Mouse (Mus musculus) embryonic facial prominence, embryonic 12.5 days (tissue): ENCODE results near the gene Pon3. TPM values are rescaled to one million over a fixed set of nuclear protein-coding genes. Genes with fewer than 3 reads are reported as not detected.

Experiments used
- ATAC-seq: fragments of 200-750 bp; cut with Nextera tagmentation; 2 replicates; pipeline ENCODE4 v1.8.0; 2017; ENCODE audit not compliant: insufficient number of reproducible peaks, insufficient read depth, low FRiP score, low TSS enrichment
- H3K27ac ChIP-seq: fragments of 300-500 bp; sonication (generic); 2 replicates; pipeline ENCODE4 v1.5.1; 2016; ENCODE audit warnings: mild to moderate bottlenecking
- H3K27me3 ChIP-seq: fragments of 300-500 bp; sonication (generic); 2 replicates; pipeline ENCODE4 v1.6.1; 2016; ENCODE audit warnings: mild to moderate bottlenecking, moderate library complexity
- H3K36me3 ChIP-seq: fragments of 300-500 bp; sonication (generic); 2 replicates; pipeline ENCODE4 v1.6.1; 2016; ENCODE audit warnings: mild to moderate bottlenecking
- H3K4me1 ChIP-seq: fragments of 300-500 bp; sonication (generic); 2 replicates; pipeline ENCODE4 v1.6.1; 2016
- H3K4me2 ChIP-seq: fragments of 300-500 bp; sonication (generic); replicated peaks from 2 replicates; pipeline ENCODE4 v1.6.1; 2016; ENCODE audit warnings: mild to moderate bottlenecking, moderate library complexity
- H3K4me3 ChIP-seq: fragments of 300-500 bp; sonication (generic); 2 replicates; pipeline ENCODE4 v1.5.1; 2016; ENCODE audit warnings: mild to moderate bottlenecking
- H3K9ac ChIP-seq: fragments of 300-500 bp; sonication (generic); 2 replicates; pipeline ENCODE4 v1.6.1; 2016; ENCODE audit warnings: mild to moderate bottlenecking, moderate library complexity
- H3K9me3 ChIP-seq: fragments of 300-500 bp; sonication (generic); 2 replicates; pipeline ENCODE4 v1.6.1; 2016; ENCODE audit warnings: mild to moderate bottlenecking, moderate library complexity
- WGBS: fragments of 180-500 bp; shearing (Covaris S2); methylation state at CpG from one replicate; pipeline ENCODE4 v1.1.7; 2016; 5-methylcytosine and 5-hydroxymethylcytosine counted together
- polyA plus RNA-seq: library from polyadenylated mRNA; unstranded; fragments of >200 nt; fragmentation: Nextera tagmentation; extraction: Ambion mirVana; gene quantifications from 2 replicates; pipeline ENCODE4 v1.2.1, GENCODE M21; 2016

The Pon3 gene
- polyA plus RNA-seq, 1 experiment from 2014 or later, result 6.6 TPM

GRCm38 (mm10) chr6:5198590-5198989 is 57.5 kb downstream of the Pon3 start:
- no peak for ATAC-seq
- no peaks in the 10 kb centered on the region for H3K36me3 ChIP-seq
- no peaks in the 10 kb centered on the region for H3K4me1 ChIP-seq
- 93% methylated on average over 5 of the region's 5 CpGs for WGBS
- no peaks in the 10 kb centered on the region for H3K9me3 ChIP-seq
- H3K4me2 ChIP-seq, result no peak overlapping the region
- H3K27ac ChIP-seq, result no peak overlapping the region
- H3K9ac ChIP-seq, result no peak overlapping the region
- no peak overlapping the region for H3K4me3 ChIP-seq
- no peaks in the 10 kb centered on the region for H3K27me3 ChIP-seq

GRCm38 (mm10) chr6:5193693-5194092 is 62.4 kb downstream of the Pon3 start, which contains the start of gene Pon1:
TSS of gene Pon1 (minus strand) at chr6:5193946.
- no peaks in the 10 kb centered on the region for H3K9me3 ChIP-seq
- H3K4me3 ChIP-seq, result no peak within 1 kb of the TSS
- H3K27ac ChIP-seq, result no peak within 1 kb of the TSS
- WGBS, result 34% methylated on average over 5 of the region's 5 CpGs
- no peak for ATAC-seq
- H3K4me1 ChIP-seq, result no peaks in the 10 kb centered on the region
- H3K27me3 ChIP-seq, result no peaks in the 10 kb centered on the region
- no peaks in the 10 kb centered on the region for H3K36me3 ChIP-seq
- H3K4me2 ChIP-seq, result no peak within 1 kb of the TSS
- no peak within 1 kb of the TSS for H3K9ac ChIP-seq

DNA sequence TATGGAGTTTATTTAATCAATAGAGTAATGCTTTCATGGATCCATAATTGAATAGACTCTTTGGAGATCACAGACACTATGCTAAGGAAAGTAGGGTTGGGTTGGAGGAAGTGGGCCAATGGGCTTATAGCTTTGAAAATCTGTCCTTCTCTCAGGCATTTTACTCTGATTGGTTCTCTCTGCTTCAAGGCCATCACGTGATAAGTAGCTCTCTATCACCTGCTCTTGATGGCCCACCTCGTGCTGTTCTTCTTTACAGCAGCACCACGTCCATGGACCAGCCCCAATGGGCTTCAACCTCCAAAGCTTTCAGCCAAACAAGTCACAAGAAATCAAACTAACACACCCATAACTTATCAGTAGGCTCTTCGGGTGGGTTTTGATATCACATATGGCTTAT is 65.3 kb downstream of the Pon3 start:
- ATAC-seq, result no peak
- H3K4me2 ChIP-seq, result no peak overlapping the region

DNA sequence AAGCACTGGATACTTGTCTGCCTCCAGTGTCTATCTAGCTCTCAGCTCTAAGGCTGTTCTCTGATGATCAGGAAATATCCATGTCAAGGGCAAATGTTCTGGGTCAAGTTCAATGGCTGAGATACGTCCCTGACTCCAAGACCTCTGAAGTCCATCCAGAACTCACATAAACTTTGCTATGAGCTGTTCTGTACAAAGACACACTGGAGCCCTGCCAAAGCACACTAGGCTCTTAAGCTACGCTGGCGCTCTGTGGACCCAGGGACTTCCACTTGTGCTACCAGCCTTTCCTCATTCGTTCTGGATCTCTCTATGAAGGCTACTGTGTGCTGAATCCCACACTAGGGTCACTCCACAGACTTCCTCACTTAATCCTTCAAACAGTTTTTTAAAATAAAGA is 66.6 kb downstream of the Pon3 start:
- WGBS, result 60% methylated on average over 4 of the region's 4 CpGs
- Histone ChIP-seq H3K9ac (no peak overlapping the region), H3K4me3 (no peak overlapping the region), H3K4me2 (no peak overlapping the region), H3K36me3 (no peaks in the 10 kb centered on the region), H3K9me3 (no peaks in the 10 kb centered on the region), H3K27me3 (no peaks in the 10 kb centered on the region), H3K4me1 (0 out of 2 replicates have a peak, but pooled peaks cover 3% of the 10 kb centered on the region), H3K27ac (no peak overlapping the region)
- ATAC-seq, result no peak

More for the DNA sequence above, 65.3 kb downstream of the Pon3 start:
- WGBS, result 81% methylated on average over 4 of the region's 4 CpGs
- Histone ChIP-seq H3K4me3 (no peak overlapping the region), H3K9ac (no peak overlapping the region), H3K9me3 (no peaks in the 10 kb centered on the region), H3K4me1 (0 out of 2 replicates have a peak, but pooled peaks cover 3% of the 10 kb centered on the region), H3K36me3 (no peaks in the 10 kb centered on the region), H3K27ac (no peak overlapping the region), H3K27me3 (no peaks in the 10 kb centered on the region)

GRCm38 (mm10) chr6:5188938-5189337 is 67.1 kb downstream of the Pon3 start:
- H3K4me2 ChIP-seq, result no peak overlapping the region
- WGBS, result 62% methylated on average over 6 of the region's 6 CpGs
- no peak overlapping the region for H3K27ac ChIP-seq
- no peak overlapping the region for H3K4me3 ChIP-seq
- H3K9me3 ChIP-seq, result no peaks in the 10 kb centered on the region
- H3K36me3 ChIP-seq, result no peaks in the 10 kb centered on the region
- H3K4me1 ChIP-seq, result 0 out of 2 replicates have a peak, but pooled peaks cover 3% of the 10 kb centered on the region
- no peaks in the 10 kb centered on the region for H3K27me3 ChIP-seq
- no peak overlapping the region for H3K9ac ChIP-seq
- no peak for ATAC-seq

DNA sequence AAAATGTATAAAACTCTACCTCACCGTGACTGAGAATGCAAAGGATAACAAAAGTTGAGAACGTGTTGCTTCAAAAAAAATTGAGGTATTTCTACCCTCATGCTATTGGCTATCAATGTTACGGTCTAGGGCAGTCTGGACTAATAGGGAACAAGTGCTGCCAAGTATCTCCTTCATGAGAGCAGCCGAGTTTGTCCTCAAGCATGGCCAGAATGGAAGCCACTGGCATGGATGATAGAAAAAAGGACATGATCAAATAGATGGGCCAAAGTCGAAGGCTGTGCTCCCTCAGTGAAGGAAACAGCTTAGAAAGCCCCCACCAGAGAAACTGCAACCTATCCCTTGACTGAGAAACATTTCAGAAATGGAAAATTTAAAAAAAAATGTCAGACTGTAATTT is 68.0 kb downstream of the Pon3 start:
- 62% methylated on average over 5 of the region's 5 CpGs for WGBS
- Histone ChIP-seq H3K4me1 (0 out of 2 replicates have a peak, but pooled peaks cover 3% of the 10 kb centered on the region), H3K27me3 (no peaks in the 10 kb centered on the region), H3K9me3 (no peaks in the 10 kb centered on the region), H3K9ac (no peak overlapping the region), H3K36me3 (no peaks in the 10 kb centered on the region), H3K27ac (no peak overlapping the region), H3K4me3 (no peak overlapping the region), H3K4me2 (no peak overlapping the region)
- no peak for ATAC-seq

GRCm38 (mm10) chr6:5187586-5187985 is 68.5 kb downstream of the Pon3 start:
- Histone ChIP-seq H3K27me3 (no peaks in the 10 kb centered on the region), H3K9me3 (no peaks in the 10 kb centered on the region), H3K4me2 (no peak overlapping the region), H3K4me1 (0 out of 2 replicates have a peak, but pooled peaks cover 3% of the 10 kb centered on the region), H3K36me3 (no peaks in the 10 kb centered on the region), H3K4me3 (no peak overlapping the region), H3K9ac (no peak overlapping the region), H3K27ac (no peak overlapping the region)
- 68% methylated on average over 6 of the region's 6 CpGs for WGBS
- no peak for ATAC-seq

DNA sequence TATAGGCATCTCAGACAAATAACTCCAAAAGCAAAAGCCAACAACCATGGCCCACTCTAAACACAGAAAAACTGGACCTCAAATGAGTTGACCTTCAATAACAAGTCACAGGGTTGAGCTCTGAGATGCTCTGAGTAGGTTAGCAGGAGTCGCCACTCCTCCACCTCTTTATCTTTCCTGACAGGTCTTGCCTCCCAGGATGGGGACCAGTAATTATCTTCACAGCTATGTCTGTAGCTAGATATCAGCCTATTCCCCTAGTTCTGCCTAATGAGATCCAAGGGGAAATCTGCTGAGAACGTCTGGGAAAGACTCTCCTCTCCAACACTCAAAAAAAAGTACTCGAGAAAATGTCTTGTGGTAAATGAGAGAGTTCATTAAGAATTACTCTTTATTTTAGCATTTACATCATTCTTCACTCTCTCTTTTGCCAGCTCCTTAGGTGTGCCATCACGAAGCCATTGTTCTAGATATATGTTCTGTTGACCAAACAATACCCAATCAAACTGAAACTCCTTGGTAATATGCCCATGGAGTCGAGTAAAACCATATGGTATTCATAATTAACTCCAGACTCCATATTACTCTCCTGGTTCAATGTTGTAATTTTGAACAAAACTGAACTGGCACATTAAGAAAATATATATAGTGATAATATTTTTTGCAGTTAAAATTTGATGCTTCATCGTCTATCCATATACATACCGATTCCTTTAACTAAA is 69.7 kb downstream of the Pon3 start:
- 57% methylated on average over 7 of the region's 7 CpGs for WGBS
- Histone ChIP-seq H3K9me3 (no peaks in the 10 kb centered on the region), H3K9ac (no peak overlapping the region), H3K36me3 (no peaks in the 10 kb centered on the region), H3K4me2 (no peak overlapping the region), H3K4me1 (0 out of 2 replicates have a peak, but pooled peaks cover 3% of the 10 kb centered on the region), H3K27ac (no peak overlapping the region), H3K4me3 (no peak overlapping the region), H3K27me3 (no peaks in the 10 kb centered on the region)
- ATAC-seq, result no peak

GRCm38 (mm10) chr6:5180645-5181044 is 75.4 kb downstream of the Pon3 start:
- H3K36me3 ChIP-seq, result no peaks in the 10 kb centered on the region
- ATAC-seq, result no peak
- 78% methylated on average over 5 of the region's 5 CpGs for WGBS
- H3K9ac ChIP-seq, result no peak overlapping the region
- no peaks in the 10 kb centered on the region for H3K27me3 ChIP-seq
- H3K4me1 ChIP-seq, result peaks cover 3% of the 10 kb centered on the region; the same call in 1 of the 2 replicates
- no peak overlapping the region for H3K27ac ChIP-seq
- no peak overlapping the region for H3K4me2 ChIP-seq
- H3K4me3 ChIP-seq, result no peak overlapping the region
- H3K9me3 ChIP-seq, result no peaks in the 10 kb centered on the region

DNA sequence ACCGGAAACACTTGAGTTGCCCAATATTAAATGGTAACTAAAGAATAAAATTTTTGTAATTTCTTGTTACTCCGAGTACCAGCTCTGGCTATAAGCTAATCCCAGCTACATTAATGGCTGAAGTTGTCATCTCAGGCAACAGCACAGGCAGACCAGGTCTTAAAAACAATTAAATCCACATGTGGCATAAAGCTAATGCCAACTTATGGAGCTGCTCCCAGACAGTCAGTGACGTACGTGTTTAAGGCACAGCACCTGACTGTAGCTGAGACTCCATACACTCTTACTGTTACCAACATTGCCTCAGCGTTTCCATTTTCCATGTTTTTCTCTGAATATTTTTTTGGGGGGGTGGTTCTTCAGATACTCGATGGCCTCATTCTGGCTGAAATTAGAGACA is 76.9 kb downstream of the Pon3 start:
- Histone ChIP-seq H3K9me3 (no peaks in the 10 kb centered on the region), H3K27me3 (no peaks in the 10 kb centered on the region), H3K9ac (no peak overlapping the region), H3K4me3 (no peak overlapping the region), H3K27ac (no peak overlapping the region), H3K4me1 (peaks cover 3% of the 10 kb centered on the region; the same call in 1 of the 2 replicates), H3K4me2 (no peak overlapping the region), H3K36me3 (no peaks in the 10 kb centered on the region)
- ATAC-seq, result no peak
- WGBS, result 61% methylated on average over 6 of the region's 6 CpGs

GRCm38 (mm10) chr6:5177967-5178891 is 77.9 kb downstream of the Pon3 start:
- no peaks in the 10 kb centered on the region for H3K27me3 ChIP-seq
- H3K4me3 ChIP-seq, result 0 out of 2 replicates have a peak overlapping the region, but pooled peaks have one; percentile 7

More at GRCm38 (mm10) chr6:5177967-5178891, 77.9 kb downstream of the Pon3 start:
- WGBS, result 45% methylated on average over 19 of the region's 19 CpGs
- peaks cover 3% of the 10 kb centered on the region; the same call in 1 of the 2 replicates for H3K4me1 ChIP-seq
- H3K9me3 ChIP-seq, result no peaks in the 10 kb centered on the region
- peak overlapping the region; percentile 44 for H3K4me2 ChIP-seq
- ATAC-seq, result no peak
- H3K27ac ChIP-seq, result peak overlapping the region; percentile 41; the same call in 1 of the 2 replicates
- H3K9ac ChIP-seq, result no peak overlapping the region
- no peaks in the 10 kb centered on the region for H3K36me3 ChIP-seq
